Mouse (Mus musculus) liver, postnatal 0 days (tissue): Measurements from ENCODE around the gene Mlec.

ENCODE experiments used
- CTCF ChIP-seq: sonication (generic); IDR thresholded peaks from 2 replicates; pipeline ENCODE4 v1.5.1; 2016; ENCODE audit warnings: antibody characterized with exemption, low read depth
- EP300 ChIP-seq: IDR thresholded peaks from 2 replicates; pipeline ENCODE4 v1.6.1; 2016; ENCODE audit warnings: antibody characterized with exemption, low read depth, mild to moderate bottlenecking

DNA sequence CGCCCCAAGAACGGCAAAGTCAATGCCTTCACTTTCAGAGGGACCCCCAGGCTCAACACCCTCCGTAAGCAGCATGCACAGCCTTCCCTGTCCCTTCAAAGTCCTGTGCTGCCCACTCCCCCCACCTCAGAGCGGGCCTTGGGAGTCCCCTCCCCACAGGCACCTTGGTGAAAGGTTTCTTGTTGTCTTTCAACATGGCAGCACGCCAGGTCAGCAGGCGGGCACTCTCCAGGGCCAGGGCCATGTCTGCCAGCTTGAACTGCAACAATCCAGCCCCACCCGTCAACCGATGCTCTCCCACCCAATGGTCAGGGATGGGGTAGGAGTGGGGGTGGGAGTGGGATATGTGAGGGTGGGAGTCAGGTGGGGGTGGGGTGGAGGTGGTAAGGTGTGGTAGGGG lies 46.8 kb downstream of the Mlec start:
- no peak for TF ChIP-seq CTCF
- TF ChIP-seq EP300 = no peak
